Mouse (Mus musculus) c-Kit-positive CD71-positive TER-119-negative erythroid progenitor cells, embryonic 14.5 days (primary cell): ENCODE data around the gene Nme7.

Source experiments
- DNase-seq: peaks from one replicate; pipeline ENCODE4 v3.0.0-alpha.2; 2013; ENCODE audit warnings: low read depth

Nme7 gene

DNA sequence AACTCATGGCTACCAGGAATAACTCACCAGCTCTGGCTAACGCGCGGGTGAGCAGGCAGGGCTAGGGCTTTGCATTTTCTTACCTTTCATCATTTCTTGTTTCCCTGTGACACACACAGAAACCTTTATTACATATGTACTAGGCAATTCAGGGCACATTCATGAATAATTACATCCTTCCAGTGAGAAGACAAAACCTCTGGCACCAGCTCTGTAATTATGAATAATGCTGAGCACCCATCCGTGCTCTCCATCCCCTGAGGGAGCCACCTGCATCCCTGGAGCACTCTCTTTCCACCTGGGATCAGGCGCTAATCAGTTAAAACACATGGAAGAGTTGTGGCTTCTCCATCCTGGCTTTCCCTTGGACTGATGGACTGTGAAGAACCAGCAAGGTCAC is at the start of gene Nme7:
Gene Nme7 (plus strand): TSS at position 301 of the 400 bp plus-strand sequence.
- DNase-seq: no peak

DNA sequence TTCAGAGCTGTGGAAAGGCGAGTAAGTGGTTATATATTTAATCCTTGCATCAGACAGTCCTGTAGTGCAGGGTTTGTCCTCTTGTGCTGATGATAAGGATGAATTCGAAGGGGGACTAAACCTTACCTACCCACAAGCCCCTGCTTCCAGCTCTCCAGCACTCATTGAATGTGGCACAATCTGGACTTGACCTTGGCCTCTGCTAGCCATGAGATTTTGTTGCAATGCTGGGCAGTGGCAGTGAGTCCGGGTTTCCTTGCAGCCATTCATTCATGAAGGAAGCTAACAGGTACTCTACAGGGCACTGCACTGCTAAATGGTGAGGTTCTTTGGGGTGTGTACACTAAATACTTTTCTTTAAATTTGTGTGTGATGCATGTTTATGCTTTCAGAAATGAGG is 49.1 kb upstream of the Nme7 start:
- no peak for DNase-seq

DNA sequence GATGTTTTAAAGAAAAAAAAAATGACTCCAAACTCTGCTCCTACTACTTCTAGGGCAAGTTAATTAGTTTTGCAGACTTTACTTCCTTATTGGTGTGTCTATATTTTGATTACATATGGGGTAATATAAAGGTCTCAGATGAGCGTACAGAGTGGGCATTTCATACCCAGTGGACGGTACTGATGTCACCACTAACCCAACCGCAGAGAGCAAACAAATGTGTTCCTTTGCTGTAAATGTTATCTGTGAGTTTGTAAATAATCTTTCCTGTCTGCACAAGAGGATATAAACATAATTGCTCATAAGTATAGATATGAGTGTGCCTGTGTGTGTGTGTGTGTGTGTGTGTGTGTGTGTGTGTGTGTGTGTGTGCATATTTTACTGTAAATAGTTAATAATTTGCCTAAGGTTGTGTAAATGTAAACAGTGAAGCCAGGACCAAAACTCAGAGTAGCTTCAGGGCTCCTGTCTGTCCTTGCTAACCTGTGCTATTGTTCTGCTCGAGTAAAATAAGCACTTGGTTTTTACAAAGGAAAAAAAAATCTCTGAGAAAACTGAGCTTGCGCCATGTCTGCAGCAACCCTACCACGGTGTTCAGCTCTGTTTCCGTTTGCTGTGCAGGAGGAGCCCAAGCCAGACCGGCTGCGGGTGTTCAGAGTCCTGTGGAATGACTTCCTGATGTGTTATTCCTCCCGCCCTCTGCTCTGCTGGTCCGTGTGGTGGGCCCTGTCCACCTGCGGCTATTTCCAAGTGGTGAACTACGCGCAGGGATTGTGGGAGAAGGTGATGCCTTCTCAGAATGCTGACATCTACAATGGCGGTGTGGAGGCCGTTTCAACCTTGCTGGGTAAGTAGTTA is 43.5 kb upstream of the Nme7 start:
- no peak for DNase-seq

DNA sequence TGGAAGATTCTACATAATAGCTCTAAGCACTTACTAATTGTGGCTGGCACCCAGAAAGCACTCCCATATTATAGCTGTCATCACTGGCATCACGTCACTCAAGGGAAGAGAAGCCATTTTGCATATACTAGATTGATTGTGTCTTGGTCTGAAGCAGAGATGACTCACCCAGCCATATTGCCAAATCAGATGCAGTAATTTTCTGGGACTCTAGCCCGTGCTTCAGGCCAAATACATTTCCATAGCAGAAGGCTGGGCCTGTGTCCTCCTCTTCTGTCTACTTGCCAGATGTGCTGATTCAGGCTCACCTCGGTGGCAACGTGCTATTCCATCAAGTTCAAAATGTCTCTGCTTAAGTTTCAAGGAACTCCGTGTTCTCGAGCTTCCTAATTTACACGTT is 42.4 kb upstream of the Nme7 start:
- no peak for DNase-seq

DNA sequence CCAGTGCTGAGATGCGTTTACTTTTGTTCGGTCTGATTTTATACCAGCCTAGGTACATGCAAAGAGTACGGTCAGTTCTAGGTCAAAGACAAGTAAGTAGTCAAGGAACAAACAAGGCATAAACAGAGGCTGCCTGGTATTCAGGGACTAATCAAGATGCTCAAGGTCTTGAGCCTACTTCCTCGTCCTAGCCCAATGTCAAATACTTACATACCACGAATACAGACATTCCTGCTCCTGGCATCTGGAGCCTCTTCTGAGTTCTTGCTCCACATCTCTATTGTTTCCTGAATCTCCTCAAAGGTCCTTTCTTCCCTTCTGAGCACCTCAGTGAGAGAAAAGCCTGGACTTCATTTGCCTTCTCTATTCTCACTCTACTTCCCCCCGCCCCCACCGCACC is 33.0 kb upstream of the Nme7 start:
- no peak for DNase-seq

DNA sequence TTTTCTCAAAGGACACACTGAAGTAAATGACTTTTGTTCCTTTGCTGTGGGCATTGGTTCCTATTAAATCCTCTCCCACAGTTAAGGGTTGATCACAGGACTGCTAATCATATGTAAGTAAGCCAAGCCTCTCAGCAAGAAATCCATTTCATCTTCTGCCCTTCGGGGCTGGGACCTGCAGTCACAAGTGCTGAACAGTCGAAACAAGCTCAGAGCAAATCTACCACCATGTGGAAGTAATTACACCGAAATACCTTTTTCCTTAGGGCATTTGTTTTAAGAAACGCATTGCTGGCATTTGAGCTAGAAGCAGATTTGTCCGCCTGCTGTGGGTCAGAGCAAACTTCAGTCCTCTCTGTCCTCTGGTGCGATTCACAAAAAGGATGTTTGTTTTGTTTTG is 30.3 kb upstream of the Nme7 start:
- no peak for DNase-seq

DNA sequence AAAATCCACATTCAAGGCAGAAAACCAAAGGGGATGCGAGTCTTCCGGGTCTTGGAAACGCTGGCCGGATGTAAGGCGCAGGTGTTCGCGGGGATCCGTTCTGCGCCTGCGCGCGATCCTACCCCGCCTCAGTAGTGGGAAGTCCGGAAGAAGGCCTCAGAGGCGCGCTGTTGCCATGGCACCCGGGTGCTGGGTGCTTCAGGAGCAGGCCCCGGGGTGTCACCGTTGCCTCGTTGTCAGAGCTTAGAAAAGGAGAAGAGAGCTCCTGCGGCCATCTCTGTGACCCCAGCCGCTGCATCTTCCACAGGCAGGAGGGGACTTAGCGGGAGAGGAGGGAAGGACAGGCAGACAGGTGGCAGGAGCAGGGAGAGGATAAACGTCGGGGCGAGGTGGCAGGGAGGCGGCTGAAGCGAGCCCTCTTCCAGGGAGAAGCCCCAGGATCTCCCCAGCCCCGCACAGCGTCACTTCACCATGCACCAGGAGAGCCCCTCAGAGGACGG is 28.4 kb upstream of the Nme7 start, which contains the start of gene Ccdc181:
Gene Ccdc181 (plus strand): TSS at position 131 of the 500 bp plus-strand sequence.
- DNase-seq: peak; percentile 91

DNA sequence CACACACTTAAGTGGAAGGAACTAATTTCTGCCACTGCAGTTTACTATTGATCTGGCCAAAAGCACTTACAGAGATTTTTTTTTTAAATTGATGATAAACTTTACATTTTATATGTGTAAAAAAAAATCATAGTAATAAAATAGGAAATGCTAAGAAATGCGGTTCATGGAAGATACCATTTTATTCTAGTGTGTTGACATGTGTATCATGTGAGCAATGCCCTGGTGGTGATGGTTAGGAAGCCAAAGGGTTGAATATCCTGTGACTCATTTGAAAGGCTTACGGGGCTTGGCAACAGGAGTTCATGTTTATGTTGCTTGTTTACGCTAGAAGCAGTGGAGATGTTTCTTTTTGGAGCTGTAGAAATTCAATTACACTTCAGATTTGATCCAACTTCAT is 27.4 kb upstream of the Nme7 start:
- DNase-seq: no peak

DNA sequence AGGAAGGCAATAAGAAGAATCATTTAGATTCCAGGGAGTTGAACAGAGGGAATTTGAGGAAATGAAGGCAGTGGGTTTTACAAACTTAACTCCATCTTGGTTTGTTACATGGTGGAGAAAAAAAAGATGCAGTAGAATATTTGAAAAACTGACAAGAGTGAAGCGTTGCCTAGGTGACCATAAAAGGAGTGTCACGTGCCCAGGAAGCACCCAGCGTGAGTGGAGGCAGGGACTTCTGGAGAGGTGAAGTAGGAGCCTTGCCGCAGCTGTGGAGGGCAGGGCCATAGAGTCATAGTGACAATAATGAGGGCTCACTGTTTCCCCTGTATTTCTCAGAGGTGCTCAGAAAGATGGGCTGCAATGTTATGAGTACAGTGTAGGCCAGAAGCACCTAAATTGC is 24.6 kb upstream of the Nme7 start:
- no peak for DNase-seq

DNA sequence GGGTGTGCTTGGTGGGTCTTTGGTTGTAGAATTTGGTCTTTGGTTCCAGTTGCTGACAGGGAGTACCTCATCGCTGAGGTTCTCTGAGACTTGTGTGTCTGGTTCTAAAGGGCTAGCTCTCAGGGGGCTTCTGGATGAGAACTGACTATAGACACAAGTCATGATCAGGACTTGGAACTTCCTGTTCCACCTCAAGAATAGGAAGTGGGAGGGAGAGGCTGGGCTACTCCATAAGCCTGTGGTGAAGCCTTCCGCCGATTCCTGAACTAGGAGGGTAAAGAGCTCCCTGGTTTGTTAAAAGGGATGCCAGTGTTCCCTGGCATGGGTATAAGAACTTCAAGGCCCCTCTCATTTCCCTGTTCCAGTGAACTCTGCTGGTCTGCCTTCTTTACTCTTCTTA is 19.9 kb upstream of the Nme7 start:
- DNase-seq: no peak

DNA sequence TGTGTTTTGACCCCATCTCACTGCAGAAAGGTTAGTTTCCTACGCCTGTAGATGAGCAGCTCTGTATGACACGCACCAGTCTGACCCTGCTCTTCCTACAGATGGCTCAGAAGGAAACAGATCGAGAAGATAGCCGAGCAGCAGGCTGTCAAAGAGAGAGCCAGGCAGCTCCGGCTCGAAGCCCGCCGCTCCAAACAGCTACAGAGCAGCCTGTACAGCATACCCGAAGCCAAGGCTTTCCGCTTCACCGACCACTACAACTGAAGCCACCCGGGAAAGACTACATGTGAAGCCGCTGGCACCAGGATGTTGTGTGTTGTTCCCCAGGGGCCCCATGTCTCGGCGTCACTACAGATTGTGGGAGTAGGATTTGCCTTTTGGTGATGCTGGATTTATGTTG is 16.5 kb upstream of the Nme7 start:
- no peak for DNase-seq

DNA sequence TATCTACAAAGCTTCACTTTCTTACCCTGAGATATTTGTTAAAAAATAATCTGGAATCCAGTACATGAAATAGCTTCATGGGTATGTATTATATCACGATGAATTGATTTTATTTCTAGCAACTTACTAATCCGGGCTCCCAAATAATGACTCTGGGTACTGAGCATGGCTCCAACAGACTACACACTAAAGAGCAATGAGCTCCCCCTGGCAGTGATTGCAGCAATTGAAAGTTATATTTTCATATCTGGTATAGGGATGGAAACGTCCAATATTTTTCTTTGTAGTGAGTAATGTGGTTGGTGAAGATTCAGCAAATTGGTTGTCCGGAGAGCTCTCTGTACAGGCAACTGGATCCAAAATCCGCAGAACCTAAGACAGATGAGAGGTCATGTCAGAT is 11.9 kb upstream of the Nme7 start:
- DNase-seq: no peak

DNA sequence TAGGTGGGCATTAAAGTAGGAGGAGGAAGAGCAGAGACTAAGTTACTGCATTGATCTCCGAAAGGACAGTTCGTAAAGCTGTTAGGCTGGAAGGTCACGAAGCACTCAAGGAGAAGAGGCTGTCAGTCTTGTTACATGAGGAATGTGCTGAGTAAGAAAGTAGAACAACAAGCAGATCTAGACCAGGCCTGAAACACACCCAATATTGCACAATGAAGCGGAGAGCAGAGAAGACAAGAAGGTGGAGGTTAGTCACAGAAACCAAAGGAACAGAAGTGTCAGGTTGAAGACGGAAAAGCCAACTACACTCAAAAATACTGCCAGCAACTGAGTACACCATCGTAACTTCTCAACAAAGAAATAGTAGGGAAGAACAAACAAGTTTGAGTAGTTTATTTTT is 9.8 kb upstream of the Nme7 start:
- no peak for DNase-seq

DNA sequence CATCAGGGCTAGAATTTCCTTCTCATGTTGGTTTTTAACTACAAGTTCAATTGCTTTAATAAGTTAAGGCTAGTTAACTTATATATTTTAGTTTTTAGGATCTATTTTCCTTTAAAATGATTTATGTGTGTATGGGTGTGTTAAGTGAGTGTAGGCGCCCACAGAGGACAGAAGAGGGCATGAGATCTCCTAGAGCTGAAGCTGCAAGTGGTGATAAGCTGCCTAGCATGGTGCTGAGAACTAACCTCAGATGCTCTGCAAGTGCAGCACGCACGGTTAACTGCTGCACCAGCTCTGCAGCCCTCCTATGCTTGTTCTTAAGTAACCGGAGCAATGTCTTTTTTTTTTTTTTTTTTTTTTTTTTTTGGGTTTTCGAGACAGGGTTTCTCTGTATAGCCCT is 7.4 kb upstream of the Nme7 start:
- DNase-seq: no peak

DNA sequence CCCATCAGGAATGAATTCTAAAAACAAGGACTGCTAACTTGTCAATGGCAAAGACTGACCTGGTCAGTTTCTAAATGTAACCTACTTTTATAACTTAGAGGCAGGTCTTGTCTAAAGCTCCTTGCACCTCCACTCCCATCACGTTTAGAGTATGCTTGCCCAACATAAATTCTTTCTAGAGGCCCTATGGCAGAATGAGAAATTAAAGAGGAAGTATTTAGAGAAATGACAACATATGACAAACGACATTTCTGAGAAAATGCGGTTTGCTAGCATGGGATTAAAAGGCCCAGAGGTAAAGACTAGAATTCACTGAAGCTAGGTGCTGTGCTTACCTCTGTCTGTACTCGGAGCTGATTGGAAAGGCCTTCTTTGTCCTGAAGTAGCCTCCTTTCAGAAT is 2.0 kb upstream of the Nme7 start:
- DNase-seq: no peak

DNA sequence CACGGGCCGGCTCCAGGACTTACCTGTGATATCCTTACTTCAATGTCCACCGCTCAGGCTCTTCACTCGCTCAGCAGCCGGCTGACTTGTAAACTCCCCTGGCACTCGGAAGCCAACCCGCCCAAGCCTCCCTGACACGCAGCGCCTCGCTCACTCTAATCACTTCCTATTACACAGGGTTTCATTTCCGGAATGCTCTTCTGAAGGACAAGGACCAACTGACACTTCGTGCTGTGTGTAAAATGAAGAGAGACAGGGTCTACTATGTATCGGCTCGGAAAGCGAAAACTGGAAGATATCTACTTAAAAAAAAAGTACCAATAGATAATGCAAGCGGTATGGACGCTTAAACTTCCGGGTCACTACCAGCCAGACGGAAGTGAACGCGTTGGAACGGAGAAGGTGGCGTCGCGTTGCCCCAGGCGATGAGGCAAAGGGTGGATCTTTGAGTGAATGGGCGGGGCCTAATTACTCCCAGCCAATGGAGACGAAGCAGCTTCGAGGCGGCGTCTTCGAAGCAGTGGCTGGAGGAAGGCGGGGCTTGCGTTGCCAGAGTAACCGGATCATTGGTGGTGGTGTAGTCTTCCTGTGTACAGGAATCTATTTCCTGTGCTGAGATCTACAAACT is 3.3 kb downstream of the Nme7 start, which contains the start of gene Blzf1:
Gene Blzf1 (minus strand): TSS at position 366 of the 628 bp plus-strand sequence.
- DNase-seq: peak; percentile 99

DNA sequence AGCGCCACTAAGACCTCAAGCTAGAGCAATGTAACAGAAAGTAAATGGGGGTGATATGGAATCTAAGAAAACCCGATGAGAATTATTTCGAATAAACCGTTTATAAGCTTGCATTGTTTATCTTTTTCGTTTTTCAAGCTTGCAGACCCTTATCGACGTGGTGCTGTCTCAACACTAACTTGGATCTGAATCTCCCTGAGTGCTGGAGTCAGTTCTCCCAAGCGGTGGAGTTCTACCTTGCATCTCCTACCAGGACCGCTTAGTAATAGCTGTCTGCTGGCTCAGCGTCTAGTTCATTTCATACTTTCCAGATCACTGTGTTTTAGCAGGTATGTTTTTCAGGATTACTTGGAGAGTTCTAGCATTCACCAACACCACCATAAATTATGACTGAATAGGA is 4.0 kb downstream of the Nme7 start:
- no peak for DNase-seq

DNA sequence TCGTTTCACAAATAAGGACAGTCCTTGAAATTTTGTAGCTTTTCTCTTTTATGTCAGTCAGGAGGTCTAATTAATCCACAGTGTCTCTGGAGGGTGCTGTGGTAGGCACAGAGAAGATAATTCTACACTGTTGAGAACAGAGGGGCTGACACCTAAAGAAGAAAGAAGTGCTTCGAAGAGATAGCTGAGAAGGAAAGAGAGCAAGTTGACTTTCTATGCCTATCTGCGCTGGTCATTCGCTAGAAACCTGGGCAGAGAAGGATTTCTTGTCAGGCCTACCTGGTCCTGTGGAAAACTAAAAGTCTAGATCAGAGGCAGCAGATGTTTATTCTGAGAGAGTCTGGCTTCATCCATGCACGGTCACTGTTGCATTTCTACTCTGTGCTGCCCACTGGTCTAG is 10.2 kb downstream of the Nme7 start:
- peak; percentile 37 for DNase-seq

DNA sequence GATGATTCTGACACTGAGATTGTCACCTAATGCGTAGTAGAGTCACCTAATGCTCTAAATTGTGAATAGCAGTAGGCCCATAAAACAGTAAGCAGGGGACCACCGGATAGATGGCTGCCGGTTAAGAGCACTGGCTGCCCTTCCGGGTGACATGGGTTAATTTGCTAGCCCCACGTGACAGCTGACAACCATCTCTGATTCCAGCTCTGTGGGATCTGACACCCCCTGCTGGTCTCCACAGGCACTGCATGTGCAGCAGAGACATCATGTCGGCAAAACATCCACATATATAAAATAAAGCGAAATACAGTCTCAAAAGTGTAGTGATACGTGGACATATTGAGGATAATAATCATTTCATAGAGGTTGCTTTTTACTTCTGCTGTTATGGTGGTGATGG is 11.3 kb downstream of the Nme7 start:
- DNase-seq: peak; percentile 45

DNA sequence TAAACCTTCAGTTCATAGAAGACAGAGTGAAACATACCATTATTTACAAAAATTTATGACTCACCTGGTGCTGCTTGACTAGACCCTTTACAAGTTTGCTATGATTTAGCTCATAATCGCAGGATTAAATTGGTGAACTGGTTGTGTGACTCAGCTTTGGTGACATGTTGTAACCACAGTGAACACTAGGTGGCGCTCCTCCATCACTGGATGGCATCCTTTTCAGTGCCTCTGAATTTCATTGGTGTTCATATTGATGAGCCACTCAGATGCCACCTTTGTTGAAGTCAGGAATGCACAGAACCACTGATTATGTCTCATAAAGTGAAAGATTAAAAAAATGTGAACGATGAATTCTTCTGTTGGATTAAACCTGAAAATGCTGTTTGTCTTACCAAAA is 12.8 kb downstream of the Nme7 start:
- peak; percentile 63 for DNase-seq

DNA sequence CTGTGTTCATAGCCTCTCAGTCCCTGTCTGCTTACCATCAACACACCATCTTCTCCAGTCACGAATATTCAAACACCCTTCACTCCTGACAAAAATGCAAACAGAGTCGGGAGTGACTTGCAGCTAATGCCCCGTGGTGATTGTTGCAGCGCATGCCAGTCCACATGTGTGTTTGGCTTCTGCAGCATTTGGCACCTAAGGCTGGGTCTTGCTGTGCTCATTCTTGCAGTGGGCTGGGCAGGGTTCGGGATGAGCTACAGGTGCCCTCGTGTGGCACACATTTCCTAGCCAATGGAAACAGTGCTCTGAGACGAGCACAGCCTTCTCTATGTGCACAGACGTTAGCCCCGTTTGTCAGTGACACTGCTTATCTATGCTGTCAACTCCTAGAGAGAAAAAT is 13.3 kb downstream of the Nme7 start:
- DNase-seq: no peak

DNA sequence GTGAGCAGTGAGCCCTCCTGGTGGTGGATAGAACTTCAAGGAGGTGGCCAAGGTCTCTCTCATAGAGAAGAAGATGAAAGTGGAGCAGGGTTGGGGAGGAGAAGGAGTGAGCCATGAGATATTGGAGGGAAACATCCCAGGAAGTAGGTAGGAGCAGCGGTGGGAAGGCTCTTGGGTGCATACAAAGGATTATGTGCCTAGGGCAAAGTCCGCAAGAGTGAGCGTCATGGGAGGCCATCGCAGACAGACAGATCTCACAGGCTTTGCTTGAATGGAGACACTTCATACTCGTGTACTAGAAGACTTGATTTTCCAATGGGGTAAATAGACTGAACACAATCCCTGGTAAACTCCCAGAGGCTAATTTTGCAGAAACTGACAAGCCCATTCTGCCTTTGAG is 14.6 kb downstream of the Nme7 start:
- DNase-seq: no peak

DNA sequence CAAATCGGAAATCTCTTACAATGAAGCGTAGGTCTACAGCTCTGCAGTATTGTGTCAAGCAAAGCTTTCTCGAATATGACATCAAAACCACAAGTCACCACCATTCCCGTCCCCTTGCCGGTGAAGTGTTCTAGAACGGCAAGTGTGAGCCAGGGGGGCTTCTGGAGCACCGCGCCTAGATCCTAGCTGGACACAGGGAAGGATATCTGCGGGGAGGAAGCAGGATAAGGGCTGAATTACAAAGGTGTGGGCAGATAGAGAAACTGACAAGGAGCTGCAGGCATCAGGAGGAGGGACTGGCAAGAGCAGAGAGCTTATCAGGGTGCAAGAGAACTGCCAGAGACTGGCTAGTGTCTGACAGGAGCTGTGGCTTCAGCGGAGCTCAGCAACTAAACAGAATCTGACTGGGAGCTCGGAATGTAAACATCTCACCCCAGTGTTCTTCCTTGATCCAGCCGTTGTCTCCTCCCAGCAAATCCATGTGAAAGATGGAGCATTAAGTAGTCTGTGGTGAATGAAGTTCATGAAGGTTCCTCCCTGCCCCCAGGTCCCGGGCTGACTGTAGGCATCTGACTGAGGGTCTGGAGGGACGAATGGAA is 15.7 kb downstream of the Nme7 start:
- no peak for DNase-seq
